In genomic region chr5:52811056-52811455, GRCm38 (mm10) we compare ENCODE assay signal across 12 mouse cellular contexts.
"Had no signal": no experiment of that assay in that cellular context is flagged by ENCODE, and none has a peak within 500 bp of the region (broad histone marks: within the 10 kb centered on the region; RNA-seq: fewer than 3 reads in every experiment).

No protein-coding gene starts in this region.

- H3K9ac ChIP-seq: limb, embryonic 13.5 days; liver, embryonic 14.5 days; midbrain, embryonic 12.5 days; neural tube, embryonic 13.5 days; stomach, embryonic 15.5 days had no signal

- H3K9me3 ChIP-seq: limb, embryonic 13.5 days; midbrain, embryonic 12.5 days; neural tube, embryonic 13.5 days; stomach, embryonic 15.5 days had no signal

- H3K4me2 ChIP-seq: limb, embryonic 13.5 days; midbrain, embryonic 12.5 days; neural tube, embryonic 13.5 days; stomach, embryonic 15.5 days had no signal

- H3K4me1 ChIP-seq: midbrain, embryonic 12.5 days; neural tube, embryonic 13.5 days; stomach, embryonic 15.5 days had no signal

- DNase-seq: kidney, adult 8-10 months; kidney, postnatal 25 days; lung, adult 18-20 months; retina, postnatal 1 day; right cerebral cortex, postnatal 4 days; thymus, postnatal 36 days had no signal

- H3K27ac ChIP-seq: limb, embryonic 13.5 days; liver, embryonic 14.5 days; midbrain, embryonic 12.5 days; neural tube, embryonic 13.5 days; stomach, embryonic 15.5 days had no signal

- ATAC-seq: midbrain, embryonic 16.5 days had no signal

- H3K27me3 ChIP-seq: limb, embryonic 13.5 days; midbrain, embryonic 12.5 days; neural tube, embryonic 13.5 days; stomach, embryonic 15.5 days had no signal

- H3K4me3 ChIP-seq: limb, embryonic 13.5 days; midbrain, embryonic 12.5 days; neural tube, embryonic 13.5 days; stomach, embryonic 15.5 days had no signal
